Mouse (Mus musculus) forebrain, postnatal 0 days (tissue): Measurements from ENCODE around the gene Pitpna. TPM values are rescaled to one million over a fixed set of nuclear protein-coding genes. Genes with fewer than 3 reads are reported as not detected.

ENCODE experiments used
- ATAC-seq: fragments of 200-750 bp; cut with Nextera tagmentation; 2 replicates; pipeline ENCODE4 v1.8.0; 2017; ENCODE audit warnings: mild to moderate bottlenecking, moderate library complexity
- DNase-seq: peaks from one replicate; pipeline ENCODE4 v3.0.0-alpha.2; 2015
- H3K27ac ChIP-seq: fragments of 300-500 bp; sonication (generic); 2 replicates; pipeline ENCODE4 v1.5.1; 2014; ENCODE audit warnings: low read depth, mild to moderate bottlenecking, antibody characterized with exemption, low read length, moderate library complexity, mixed read lengths
- H3K27me3 ChIP-seq: fragments of 300-500 bp; sonication (generic); 2 replicates; pipeline ENCODE4 v1.6.1; 2014; ENCODE audit warnings: mild to moderate bottlenecking, low read length, mixed read lengths; ENCODE audit not compliant: insufficient read depth
- H3K36me3 ChIP-seq: fragments of 300-500 bp; sonication (generic); 2 replicates; pipeline ENCODE4 v1.6.1; 2014; ENCODE audit warnings: mild to moderate bottlenecking, moderate library complexity; ENCODE audit not compliant: insufficient read depth
- H3K4me1 ChIP-seq: fragments of 300-500 bp; sonication (generic); 2 replicates; pipeline ENCODE4 v1.6.1; 2014; ENCODE audit warnings: antibody characterized with exemption; ENCODE audit not compliant: insufficient read depth
- H3K4me2 ChIP-seq: fragments of 300-500 bp; sonication (generic); 2 replicates; pipeline ENCODE4 v1.6.1; 2014; ENCODE audit warnings: low read depth, mild to moderate bottlenecking, moderate library complexity
- H3K4me3 ChIP-seq: fragments of 300-500 bp; sonication (generic); 2 replicates; pipeline ENCODE4 v1.5.1; 2014; ENCODE audit warnings: low read depth, low read length, mixed read lengths
- H3K9ac ChIP-seq: fragments of 300-500 bp; sonication (generic); 2 replicates; pipeline ENCODE4 v1.6.1; 2014; ENCODE audit warnings: mild to moderate bottlenecking
- H3K9me3 ChIP-seq: fragments of 300-500 bp; sonication (generic); 2 replicates; pipeline ENCODE4 v1.6.1; 2016; ENCODE audit warnings: low read length
- CTCF ChIP-seq: sonication (generic); IDR thresholded peaks from 2 replicates; pipeline ENCODE4 v1.5.1; 2016; ENCODE audit warnings: antibody characterized with exemption, control low read depth, low read depth
- WGBS: fragments of 180-500 bp; shearing (Covaris S2); extraction: QIAGEN DNeasy Blood & Tissue Kit; methylation state at CpG from one replicate; pipeline ENCODE4 v1.1.7; 2014; 5-methylcytosine and 5-hydroxymethylcytosine counted together
- polyA plus RNA-seq: library from polyadenylated mRNA; unstranded; fragments of >200 nt; fragmentation: Nextera tagmentation; extraction: Ambion mirVana; gene quantifications from 2 replicates; pipeline ENCODE4 v1.2.1, GENCODE M21; 2015
- total RNA-seq: library from RNA; depleted of rRNA; stranded (reverse); fragments of >200 nt; gene quantifications from 2 replicates; pipeline ENCODE4 v1.2.3, GENCODE M21; 2014

The Pitpna gene
- total and polyA plus RNA-seq, 2 experiments from 2014 or later = 95.7 to 101 TPM

DNA sequence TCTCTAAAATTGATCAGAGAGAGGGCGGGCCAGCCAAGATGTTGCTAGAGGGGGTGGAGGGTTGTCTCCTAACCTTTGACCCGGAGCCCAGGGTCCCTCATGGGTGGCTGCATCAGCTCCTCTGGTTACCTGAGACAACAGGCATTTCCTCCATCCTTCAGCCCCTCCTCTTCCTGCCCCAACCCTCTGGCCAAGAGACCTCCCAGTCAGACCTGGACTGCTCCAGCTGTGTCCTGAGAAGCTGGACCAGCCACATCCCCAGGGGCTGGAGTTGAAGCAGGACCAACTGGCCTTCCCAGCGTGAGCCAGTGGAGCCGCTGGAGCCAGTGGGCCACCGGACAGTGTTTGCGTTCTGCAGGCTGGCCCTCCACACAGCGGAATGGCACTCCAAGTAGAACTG lies 62.4 kb downstream of the Pitpna start, which contains the start of gene Myo1c:
Myo1c (plus strand) TSS at position 194 of the 400 bp plus-strand sequence.
- 80% methylated on average over 7 of the region's 7 CpGs for WGBS
- no peak for TF ChIP-seq CTCF
- DNase-seq = no peak
- Histone ChIP-seq H3K4me3 (peak within 1 kb of the TSS; percentile 55), H3K9ac (peak within 1 kb of the TSS; percentile 79), H3K9me3 (no peaks in the 10 kb centered on the region), H3K27me3 (no peaks in the 10 kb centered on the region), H3K4me2 (peak within 1 kb of the TSS; percentile 85), H3K4me1 (peaks cover 23% of the 10 kb centered on the region), H3K27ac (peak within 1 kb of the TSS; percentile 72), H3K36me3 (no peaks in the 10 kb centered on the region)
- ATAC-seq = no peak

GRCm38 (mm10) chr11:75650958-75651425 lies 63.1 kb downstream of the Pitpna start:
- DNase-seq (no peak), ATAC-seq (no peak; the same call in 1 of the 2 replicates)
- Histone ChIP-seq H3K9ac (peak overlapping the region; percentile 79), H3K4me1 (peaks cover 23% of the 10 kb centered on the region), H3K27me3 (no peaks in the 10 kb centered on the region), H3K9me3 (no peaks in the 10 kb centered on the region), H3K4me2 (peak overlapping the region; percentile 85), H3K36me3 (no peaks in the 10 kb centered on the region), H3K4me3 (peak overlapping the region; percentile 55), H3K27ac (peak overlapping the region; percentile 72; the same call in 1 of the 2 replicates)
- TF ChIP-seq CTCF = no peak
- WGBS = 46% methylated on average over 13 of the region's 13 CpGs

GRCm38 (mm10) chr11:75651426-75652221 lies 63.7 kb downstream of the Pitpna start:
- ATAC-seq = peak; percentile 62
- Histone ChIP-seq H3K9ac (peak overlapping the region; percentile 79), H3K4me2 (peak overlapping the region; percentile 85), H3K36me3 (no peaks in the 10 kb centered on the region), H3K4me3 (peak overlapping the region; percentile 55), H3K27ac (peak overlapping the region; percentile 72), H3K9me3 (no peaks in the 10 kb centered on the region), H3K27me3 (no peaks in the 10 kb centered on the region), H3K4me1 (peaks cover 23% of the 10 kb centered on the region)
- DNase-seq = peak; percentile 70
- WGBS = under 1% methylated on average over 54 of the region's 54 CpGs
- no peak for TF ChIP-seq CTCF

- TF ChIP-seq CTCF = no peak
- WGBS = 28% methylated on average over 20 of the region's 20 CpGs
- H3K4me3 ChIP-seq = peak overlapping the region; percentile 55
- ATAC-seq (no peak), DNase-seq (no peak)
- no peaks in the 10 kb centered on the region for H3K9me3 ChIP-seq
- H3K4me2 ChIP-seq = peak overlapping the region; percentile 85
- H3K9ac ChIP-seq = peak overlapping the region; percentile 79
- H3K27ac ChIP-seq = peak overlapping the region; percentile 72; the same call in 1 of the 2 replicates
- H3K27me3 ChIP-seq = no peaks in the 10 kb centered on the region
- no peaks in the 10 kb centered on the region for H3K36me3 ChIP-seq
- peaks cover 19% of the 10 kb centered on the region for H3K4me1 ChIP-seq
Observed at GRCm38 (mm10) chr11:75652222-75652941, 64.5 kb downstream of the Pitpna start.

GRCm38 (mm10) chr11:75652942-75653684 lies 65.2 kb downstream of the Pitpna start:
- Histone ChIP-seq H3K9me3 (no peaks in the 10 kb centered on the region), H3K4me2 (peak overlapping the region; percentile 87; the same call in 1 of the 2 replicates), H3K9ac (no peak overlapping the region), H3K4me3 (no peak overlapping the region), H3K36me3 (no peaks in the 10 kb centered on the region), H3K27ac (no peak overlapping the region), H3K4me1 (peaks cover 14% of the 10 kb centered on the region), H3K27me3 (no peaks in the 10 kb centered on the region)
- DNase-seq (no peak), ATAC-seq (no peak)
- TF ChIP-seq CTCF = no peak
- WGBS = 39% methylated on average over 14 of the region's 14 CpGs

DNA sequence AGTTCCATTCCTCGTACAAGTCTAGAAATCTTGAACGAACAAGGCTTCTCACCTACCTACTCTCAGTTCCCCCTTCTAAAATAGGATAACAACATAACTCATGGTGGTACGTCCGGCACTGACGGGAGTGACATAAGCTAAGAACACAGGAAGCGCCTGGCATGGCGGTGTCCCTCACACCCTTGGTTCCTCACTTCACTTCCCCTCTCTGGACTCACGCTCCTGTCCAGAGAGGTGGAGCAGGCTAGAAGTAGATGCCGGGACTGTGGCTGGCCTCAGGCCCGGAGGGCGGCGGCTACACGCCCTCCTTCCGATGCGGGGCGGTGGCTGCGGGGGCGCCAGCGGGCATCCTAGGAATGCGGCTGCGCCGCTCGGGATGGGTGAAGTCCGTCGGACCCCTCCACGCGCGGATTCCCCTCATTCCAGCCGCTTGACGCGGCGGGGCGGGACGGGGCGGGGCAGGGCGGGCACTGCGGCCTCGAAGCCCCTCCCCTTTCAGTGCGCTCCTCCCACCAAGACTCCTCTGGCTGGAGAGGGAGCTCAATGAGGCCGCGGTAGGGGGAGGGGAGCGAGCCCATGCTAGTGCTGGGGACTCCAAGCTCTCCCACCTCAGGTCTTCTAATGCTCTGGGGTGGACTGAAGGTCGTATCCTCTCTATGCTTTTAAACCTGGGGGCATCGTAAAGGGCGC lies 66.0 kb downstream of the Pitpna start:
- H3K9me3 ChIP-seq = no peaks in the 10 kb centered on the region
- peak overlapping the region; percentile 47 for H3K9ac ChIP-seq
- 3% methylated on average over 42 of the region's 45 CpGs for WGBS
- no peaks in the 10 kb centered on the region for H3K27me3 ChIP-seq
- H3K4me1 ChIP-seq = peaks cover 14% of the 10 kb centered on the region
- TF ChIP-seq CTCF = no peak; the same call in 1 of the 2 replicates
- peak; percentile 42 for DNase-seq
- no peaks in the 10 kb centered on the region for H3K36me3 ChIP-seq
- ATAC-seq = peak; percentile 34; the same call in 1 of the 2 replicates
- peak overlapping the region; percentile 87 for H3K4me2 ChIP-seq
- H3K27ac ChIP-seq = no peak overlapping the region
- H3K4me3 ChIP-seq = peak overlapping the region; percentile 38
